In the genomic region with DNA sequence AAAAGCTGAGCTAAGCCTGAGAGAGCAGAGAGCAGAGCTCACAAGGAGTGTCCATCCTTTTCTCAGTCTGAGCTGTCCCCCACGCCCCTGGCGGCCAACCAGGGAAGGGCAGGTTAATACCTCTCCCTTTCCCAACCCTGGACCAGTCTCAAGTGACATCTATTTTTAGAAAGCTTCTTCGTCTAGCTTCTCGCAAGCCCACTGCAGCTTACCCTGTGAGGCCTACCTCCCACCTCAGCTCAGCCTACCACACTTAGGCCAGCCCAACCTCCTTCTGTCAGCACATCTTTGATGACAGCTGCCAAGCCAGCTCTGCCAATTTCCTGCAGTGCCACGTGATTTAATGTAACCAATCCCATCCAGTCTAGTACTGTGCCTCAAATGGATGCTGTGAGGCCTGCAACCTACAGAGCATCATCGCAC, we compare ENCODE assay signal across 8 mouse cellular contexts.
A peak's percentile ranks its signal among the peaks of the same experiment; 100 is the strongest.
DNase-seq lines count a peak whose midpoint lies in the region; ATAC-seq and TF ChIP-seq lines count a peak whose summit lies in the region.

No protein-coding gene starts in this region.

- DNase-seq in 3T3-L1 (ENCODE audit: low read depth, low spot score) (peak; percentile 52), Patski (ENCODE audit: low read depth, low spot score) (no peak)
- peak; percentile 17 to 30 for DNase-seq in cerebellum, postnatal 36 days
- DNase-seq in liver, adult 2 months (ENCODE audit: extremely low read depth, low read depth, low spot score) = peak; percentile 16
- peak; percentile 15 to 58 for DNase-seq in urinary bladder, adult 18-20 months (ENCODE audit: low spot score in 2 of 2)

- peak; percentile 70 for TF ChIP-seq CTCF in Patski (IDR thresholded peaks at IDR 0.05)
- peak; percentile 83 for TF ChIP-seq CTCF in intestine, postnatal 0 days (IDR thresholded peaks at IDR 0.05; ENCODE audit: low read depth)
- TF ChIP-seq CTCF in liver, adult 2 months (IDR thresholded peaks at IDR 0.05; ENCODE audit: low read depth, low read length) = peak; percentile 89

- no peak overlapping the region for H3K27ac ChIP-seq in intestine, postnatal 0 days (ENCODE audit: low read depth, low read length)
- H3K27ac ChIP-seq in liver, adult 2 months (replicated peaks; ENCODE audit: insufficient read depth, low read depth, low read length) = no peak overlapping the region
- H3K27ac ChIP-seq in neural tube, embryonic 13.5 days (replicated peaks) = no peak overlapping the region

- no peaks in the 10 kb centered on the region for H3K4me1 ChIP-seq in intestine, postnatal 0 days (replicated peaks; ENCODE audit: control insufficient read depth, insufficient read depth, low read length)
- H3K4me1 ChIP-seq in liver, adult 2 months (ENCODE audit: control insufficient read depth, insufficient read depth, low read length) = no peaks in the 10 kb centered on the region
- H3K4me1 ChIP-seq in neural tube, embryonic 13.5 days (replicated peaks) = no peaks in the 10 kb centered on the region

- TF ChIP-seq POLR2A in liver, adult 2 months (IDR thresholded peaks at IDR 0.05; ENCODE audit: extremely low read depth, insufficient read depth, low read length) = no peak

- no peaks in the 10 kb centered on the region for H3K36me3 ChIP-seq in intestine, postnatal 0 days (ENCODE audit: control insufficient read depth, insufficient read depth)
- no peaks in the 10 kb centered on the region for H3K36me3 ChIP-seq in liver, adult 2 months (ENCODE audit: control insufficient read depth, insufficient read depth, low read length)
- no peaks in the 10 kb centered on the region for H3K36me3 ChIP-seq in neural tube, embryonic 13.5 days

- CTCF ChIA-PET in Patski (lab: Charles Lee) = interaction anchor here (2.0 kb wide), 1 partner anchor 11 kb away, joined by 7 read pairs; no protein-coding TSS in a partner anchor

- H3K4me2 ChIP-seq in intestine, postnatal 0 days (replicated peaks; ENCODE audit: low read depth) = no peak overlapping the region
- no peak overlapping the region for H3K4me2 ChIP-seq in neural tube, embryonic 13.5 days

- H3K79me2 ChIP-seq in liver, adult 2 months (ENCODE audit: control insufficient read depth, insufficient read depth, low read length) = no peaks in the 10 kb centered on the region

- POLR2A ChIA-PET in Patski (lab: Charles Lee) = no interaction called here

- no peak for ATAC-seq in Patski
- peak; percentile 79 for ATAC-seq in granulocyte monocyte progenitor cell, adult 5-6 weeks (replicated peaks; ENCODE audit: poor library complexity, severe bottlenecking)
- no peak for ATAC-seq in intestine, postnatal 0 days
- peak; percentile 47 for ATAC-seq in neural tube, embryonic 13.5 days (ENCODE audit: low read depth)

- H3K27me3 ChIP-seq in Patski = no peaks in the 10 kb centered on the region
- H3K27me3 ChIP-seq in intestine, postnatal 0 days (replicated peaks; ENCODE audit: control insufficient read depth, insufficient read depth, low read length) = no peaks in the 10 kb centered on the region
- H3K27me3 ChIP-seq in liver, adult 2 months (ENCODE audit: control insufficient read depth, insufficient read depth, low read length) = no peaks in the 10 kb centered on the region
- H3K27me3 ChIP-seq in neural tube, embryonic 13.5 days = no peaks in the 10 kb centered on the region

- no peak overlapping the region for H3K4me3 ChIP-seq in intestine, postnatal 0 days (ENCODE audit: low read depth, low read length)
- H3K4me3 ChIP-seq in liver, adult 2 months (ENCODE audit: insufficient read depth, low read depth, low read length) = no peak overlapping the region
- H3K4me3 ChIP-seq in neural tube, embryonic 13.5 days = no peak overlapping the region

- in situ Hi-C loops in Patski (cut with MboI; ENCODE audit: low pct_unique_long_range_greater_than_20kb) = no loop called here

- H3K9ac ChIP-seq in intestine, postnatal 0 days (ENCODE audit: low read depth, low read length) = no peak overlapping the region
- H3K9ac ChIP-seq in liver, adult 2 months (ENCODE audit: low read depth, low read length) = no peak overlapping the region
- no peak overlapping the region for H3K9ac ChIP-seq in neural tube, embryonic 13.5 days

- 35% methylated on average over 6 of the region's 6 CpGs for WGBS in intestine, postnatal 0 days
- 37% methylated on average over 6 of the region's 6 CpGs for WGBS in liver, adult 2 months
- WGBS in neural tube, embryonic 13.5 days = 38% methylated on average over 6 of the region's 6 CpGs

- H3K9me3 ChIP-seq in intestine, postnatal 0 days (ENCODE audit: control insufficient read depth) = no peaks in the 10 kb centered on the region
- H3K9me3 ChIP-seq in neural tube, embryonic 13.5 days = no peaks in the 10 kb centered on the region

Comparison
In these comparisons a context has a peak if more than half of its experiments do, and no peak if none do; other contexts are left out.
1. ATAC-seq: peak in granulocyte monocyte progenitor cell, adult 5-6 weeks (single experiment) and neural tube, embryonic 13.5 days (single experiment); none in Patski (single experiment) and intestine, postnatal 0 days (single experiment).
2. Peak in every context shown above with its lines, with median percentiles within 50 percentile points of each other: CTCF ChIP-seq.